Mouse (Mus musculus): ENCODE measurements around the gene Hexim2. TPM values are rescaled to one million over a fixed set of nuclear protein-coding genes. Genes with fewer than 3 reads are reported as not detected.

Gene Hexim2
- polyA plus RNA-seq, 1 experiment: 18.7 TPM

DNA sequence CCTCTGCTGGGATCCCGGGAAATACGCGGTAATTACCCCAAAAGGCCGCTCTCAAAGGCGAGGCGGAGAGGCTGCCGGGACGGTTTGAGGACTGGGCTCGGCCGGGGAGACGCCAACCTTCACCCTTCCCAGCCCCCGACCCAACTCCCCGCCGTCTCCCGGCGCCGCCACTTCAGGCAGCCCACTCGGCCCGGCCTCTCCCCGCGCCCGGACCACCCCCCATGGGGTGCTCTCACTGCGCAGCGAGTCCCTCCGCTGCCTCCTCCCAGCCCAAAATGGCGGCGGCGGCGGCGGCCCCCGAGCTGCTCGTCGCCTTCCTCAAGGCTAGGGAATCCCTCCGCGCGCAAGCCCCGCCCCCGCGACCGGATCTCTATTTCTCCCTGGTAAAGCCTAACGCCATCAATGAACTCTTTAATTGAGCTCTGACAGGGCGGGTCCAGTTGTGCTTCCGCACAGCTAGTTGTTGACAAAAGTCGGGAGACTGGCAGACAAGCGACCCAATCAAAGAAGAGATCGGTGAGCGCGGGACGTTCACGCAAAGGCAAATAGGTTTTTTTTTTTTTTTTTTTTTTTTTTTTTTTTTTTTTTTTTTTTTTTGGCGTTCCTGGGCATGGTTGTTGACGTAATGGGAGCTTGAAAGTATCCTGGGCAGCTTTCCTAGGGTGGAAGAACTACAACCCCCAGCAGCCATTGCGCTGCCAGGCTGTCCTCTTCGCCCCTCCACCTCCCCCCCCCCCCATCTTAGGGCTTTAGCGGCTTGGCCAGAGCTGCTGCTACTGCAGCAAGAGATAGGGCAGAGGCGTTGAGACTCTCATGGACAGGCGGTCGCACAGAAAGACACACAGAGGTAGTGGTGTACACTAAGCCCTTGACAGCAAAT is 587 bp downstream of the Hexim2 start:
- DNase-seq (ENCODE audit: low read depth): peak; percentile 100
- peak; percentile 98 for TF ChIP-seq POLR2A (IDR thresholded peaks at IDR 0.05; ENCODE audit: borderline replicate concordance, extremely low read depth, insufficient read depth, insufficient read length, poor library complexity, severe bottlenecking)
- TF ChIP-seq CTCF (IDR thresholded peaks at IDR 0.05; ENCODE audit: borderline replicate concordance, extremely low read depth, insufficient read depth, insufficient read length): no peak

GRCm38 (mm10) chr11:103133456-103134185 is 1.4 kb downstream of the Hexim2 start:
- no peak for TF ChIP-seq POLR2A (IDR thresholded peaks at IDR 0.05; ENCODE audit: borderline replicate concordance, extremely low read depth, insufficient read depth, insufficient read length, poor library complexity, severe bottlenecking)
- no peak for TF ChIP-seq CTCF (IDR thresholded peaks at IDR 0.05; ENCODE audit: borderline replicate concordance, extremely low read depth, insufficient read depth, insufficient read length)
- no peak for DNase-seq (ENCODE audit: low read depth)

- no peak for TF ChIP-seq CTCF (IDR thresholded peaks at IDR 0.05; ENCODE audit: borderline replicate concordance, extremely low read depth, insufficient read depth, insufficient read length)
- TF ChIP-seq POLR2A (IDR thresholded peaks at IDR 0.05; ENCODE audit: borderline replicate concordance, extremely low read depth, insufficient read depth, insufficient read length, poor library complexity, severe bottlenecking): no peak
- DNase-seq (ENCODE audit: low read depth): no peak
These were observed 2.0 kb downstream of the Hexim2 start for GRCm38 (mm10) chr11:103134221-103134620.

DNA sequence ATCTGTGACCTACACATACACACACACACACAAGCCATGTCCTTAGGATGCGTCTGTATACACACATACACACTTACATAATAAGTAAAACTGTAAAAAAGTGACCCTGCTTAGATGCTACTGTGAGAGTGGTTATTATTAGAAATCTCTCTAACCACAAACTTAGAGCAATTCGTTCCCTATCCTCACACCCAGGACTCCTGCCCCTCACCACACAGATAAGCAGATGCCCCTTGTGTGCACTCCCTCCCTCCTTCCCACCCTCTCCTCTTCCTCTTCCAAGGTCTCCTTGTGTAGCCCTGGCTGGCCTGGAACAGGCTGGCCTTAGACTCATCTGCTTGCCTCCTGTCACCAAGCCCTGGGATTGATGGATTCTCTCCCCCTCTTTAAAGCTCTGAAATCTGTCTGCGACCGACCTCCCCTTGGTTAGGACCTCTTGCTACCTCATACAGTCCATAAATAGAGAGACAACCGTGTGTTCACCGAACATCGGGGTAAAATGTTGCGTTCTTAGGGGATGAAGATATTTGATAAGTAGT is 3.9 kb downstream of the Hexim2 start:
- TF ChIP-seq CTCF (IDR thresholded peaks at IDR 0.05; ENCODE audit: borderline replicate concordance, extremely low read depth, insufficient read depth, insufficient read length): no peak
- TF ChIP-seq POLR2A (IDR thresholded peaks at IDR 0.05; ENCODE audit: borderline replicate concordance, extremely low read depth, insufficient read depth, insufficient read length, poor library complexity, severe bottlenecking): no peak
- no peak for DNase-seq (ENCODE audit: low read depth)

- TF ChIP-seq CTCF (IDR thresholded peaks at IDR 0.05; ENCODE audit: borderline replicate concordance, extremely low read depth, insufficient read depth, insufficient read length): no peak
- no peak for TF ChIP-seq POLR2A (IDR thresholded peaks at IDR 0.05; ENCODE audit: borderline replicate concordance, extremely low read depth, insufficient read depth, insufficient read length, poor library complexity, severe bottlenecking)
- DNase-seq (ENCODE audit: low read depth): no peak
These were observed 7.9 kb downstream of the Hexim2 start for GRCm38 (mm10) chr11:103139951-103140762.

DNA sequence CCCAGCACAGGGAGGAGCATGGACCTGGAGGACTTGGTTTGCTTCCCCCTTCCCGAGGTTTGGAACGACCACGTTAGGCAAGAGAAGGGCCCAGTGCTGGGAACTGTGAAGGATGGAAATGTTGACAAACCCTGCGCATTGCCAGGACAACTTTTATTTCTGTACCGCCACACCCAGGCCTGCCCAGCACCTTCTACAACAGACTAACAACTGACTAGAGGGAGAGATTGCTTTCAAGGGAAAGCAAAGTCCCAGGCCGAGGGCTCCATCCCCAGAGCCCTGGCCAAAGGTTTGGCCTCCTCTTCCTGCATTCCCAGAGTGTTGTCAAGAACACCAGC is 8.5 kb downstream of the Hexim2 start:
- TF ChIP-seq POLR2A (IDR thresholded peaks at IDR 0.05; ENCODE audit: borderline replicate concordance, extremely low read depth, insufficient read depth, insufficient read length, poor library complexity, severe bottlenecking): no peak
- no peak for TF ChIP-seq CTCF (IDR thresholded peaks at IDR 0.05; ENCODE audit: borderline replicate concordance, extremely low read depth, insufficient read depth, insufficient read length)
- DNase-seq (ENCODE audit: low read depth): no peak

DNA sequence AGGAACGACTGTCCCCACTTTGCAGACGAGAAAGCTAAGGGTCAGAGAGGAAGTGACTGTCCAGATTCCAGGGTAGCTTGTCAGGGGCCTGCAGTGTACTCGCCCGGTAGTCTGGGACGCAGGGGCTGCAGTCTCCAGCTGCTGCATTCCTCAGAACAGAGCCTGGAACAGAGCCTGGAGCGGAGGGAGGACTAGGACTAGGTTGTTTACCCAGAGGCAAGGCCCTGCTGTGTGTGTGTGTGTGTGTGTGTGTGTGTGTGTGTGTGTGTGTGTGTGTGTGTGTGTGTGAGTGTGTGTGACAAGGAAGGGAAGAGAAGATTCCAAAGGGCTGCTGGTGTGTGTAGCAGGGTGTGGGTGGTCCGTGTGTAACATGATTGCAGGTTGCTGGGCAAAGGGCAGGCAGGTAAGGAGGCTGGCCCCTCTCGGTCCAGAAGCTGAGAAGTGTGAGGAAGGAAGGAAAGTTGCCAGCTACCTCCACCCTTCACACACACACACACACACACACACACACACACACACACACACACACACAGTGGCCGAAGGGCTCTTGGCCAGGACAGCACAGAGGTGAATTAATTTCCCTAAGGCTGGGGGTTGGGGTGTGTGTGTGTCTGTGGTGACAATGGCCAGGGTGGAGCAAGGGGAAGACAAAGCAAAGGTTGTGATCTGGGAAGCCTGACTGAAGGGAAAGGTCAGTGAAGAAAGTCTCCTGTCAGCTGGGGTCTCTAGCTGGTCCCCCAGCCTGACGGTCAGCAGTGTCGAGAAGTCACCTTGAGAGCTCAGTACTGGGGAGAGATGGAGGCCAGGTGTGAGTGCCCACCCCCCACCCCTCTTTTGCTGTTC is 9.1 kb downstream of the Hexim2 start:
- TF ChIP-seq CTCF (IDR thresholded peaks at IDR 0.05; ENCODE audit: borderline replicate concordance, extremely low read depth, insufficient read depth, insufficient read length): no peak
- peak; percentile 43 for DNase-seq (ENCODE audit: low read depth)

DNA sequence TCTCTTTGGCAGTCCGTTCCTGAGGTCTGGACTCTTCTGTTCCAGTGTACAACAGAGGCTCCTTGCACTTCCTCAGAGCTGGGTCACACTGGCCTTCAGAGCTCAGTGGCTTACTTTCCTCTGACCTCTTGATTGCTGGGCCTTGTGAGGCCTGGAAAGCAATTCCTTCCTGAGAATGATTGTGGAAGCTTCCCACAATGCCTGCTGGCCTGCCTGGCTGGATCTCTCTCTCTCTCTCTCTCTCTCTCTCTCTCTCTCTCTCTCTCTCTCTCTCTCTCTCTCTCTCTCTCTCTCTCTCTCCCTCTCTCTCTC is 9.7 kb downstream of the Hexim2 start:
- TF ChIP-seq CTCF (IDR thresholded peaks at IDR 0.05; ENCODE audit: borderline replicate concordance, extremely low read depth, insufficient read depth, insufficient read length): no peak
- no peak for TF ChIP-seq POLR2A (IDR thresholded peaks at IDR 0.05; ENCODE audit: borderline replicate concordance, extremely low read depth, insufficient read depth, insufficient read length, poor library complexity, severe bottlenecking)
- peak; percentile 37 for DNase-seq (ENCODE audit: low read depth)

GRCm38 (mm10) chr11:103142441-103143182 is 10.4 kb downstream of the Hexim2 start:
- peak; percentile 97 for DNase-seq (ENCODE audit: low read depth)
- TF ChIP-seq POLR2A (IDR thresholded peaks at IDR 0.05; ENCODE audit: borderline replicate concordance, extremely low read depth, insufficient read depth, insufficient read length, poor library complexity, severe bottlenecking): peak; percentile 24; the same call in 1 of the 2 replicates
- TF ChIP-seq CTCF (IDR thresholded peaks at IDR 0.05; ENCODE audit: borderline replicate concordance, extremely low read depth, insufficient read depth, insufficient read length): no peak

Data from brain, embryonic 14.5 days (tissue).